Mouse (Mus musculus): ENCODE data around the gene Dact2.

DNA sequence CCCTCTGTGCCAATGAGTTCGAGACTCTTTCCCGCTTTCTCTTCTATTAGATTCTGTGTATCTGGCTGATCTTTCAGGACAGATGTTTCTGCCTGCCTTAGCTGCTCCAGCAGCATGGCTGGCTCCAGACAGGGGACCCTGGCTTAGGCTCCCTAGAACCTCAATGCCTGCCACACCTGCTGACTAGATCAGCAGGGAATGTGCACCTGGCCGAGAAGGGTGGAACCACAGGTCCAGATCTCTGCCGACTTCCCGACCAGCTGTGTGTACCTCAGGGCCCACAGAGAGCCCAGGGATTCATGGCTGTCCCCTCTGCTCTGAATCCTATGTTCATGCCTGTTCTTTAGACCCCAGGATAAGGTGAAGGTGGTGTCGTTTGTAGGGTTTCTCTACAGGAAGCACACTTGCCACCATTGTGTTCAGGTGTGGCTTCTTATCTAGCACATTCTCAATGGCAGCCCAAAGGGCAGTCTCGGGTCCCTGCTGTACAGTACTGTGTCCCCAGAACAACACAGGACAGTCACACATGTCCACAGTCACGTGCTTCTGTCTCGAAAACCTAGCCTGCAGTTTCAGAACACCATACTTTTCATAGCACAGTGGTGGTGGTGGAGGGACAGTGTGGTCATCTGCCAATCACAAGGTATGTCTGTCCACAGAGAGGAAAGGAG lies 22.0 kb upstream of the Dact2 start:
- no peak for TF ChIP-seq CTCF (IDR thresholded peaks at IDR 0.05; ENCODE audit: low read depth, low read length)
- no peak for TF ChIP-seq POLR2A (IDR thresholded peaks at IDR 0.05; ENCODE audit: borderline replicate concordance, low read depth, low read length)

Data from bone marrow macrophage, adult 2 months (primary cell).